Mouse (Mus musculus): ENCODE results near the gene Krt33a.

The Krt33a gene

GRCm38 (mm10) chr11:100016112-100016511 is at the start of gene Krt33a:
Gene Krt33a, minus strand, starts transcription at chr11:100016212.
- no peak for DNase-seq (ENCODE audit: low spot score)

GRCm38 (mm10) chr11:100058875-100059274 is 42.9 kb upstream of the Krt33a start:
- DNase-seq (ENCODE audit: low spot score), result no peak

- no peak for DNase-seq (ENCODE audit: low spot score)
Observed at GRCm38 (mm10) chr11:100055686-100056655, 40.0 kb upstream of the Krt33a start.

GRCm38 (mm10) chr11:100050451-100050850 is 34.4 kb upstream of the Krt33a start, which contains the start of gene Krt31:
Gene Krt31, minus strand, starts transcription at chr11:100050551.
- no peak for DNase-seq (ENCODE audit: low spot score)

GRCm38 (mm10) chr11:100047193-100047592 is 31.2 kb upstream of the Krt33a start:
- no peak for DNase-seq (ENCODE audit: low spot score)

GRCm38 (mm10) chr11:100046303-100046866 is 30.4 kb upstream of the Krt33a start:
- DNase-seq (ENCODE audit: low spot score), result no peak

- no peak for DNase-seq (ENCODE audit: low spot score)
Observed at GRCm38 (mm10) chr11:100041454-100041853, 25.4 kb upstream of the Krt33a start, which contains the start of gene Krt34. Gene Krt34, minus strand, starts transcription at chr11:100041554.

GRCm38 (mm10) chr11:100029768-100030167 is 13.8 kb upstream of the Krt33a start, which contains the start of gene Krt33b:
Gene Krt33b, minus strand, starts transcription at chr11:100029868.
- no peak for DNase-seq (ENCODE audit: low spot score)

- no peak for DNase-seq (ENCODE audit: low spot score)
Observed at GRCm38 (mm10) chr11:100021438-100021837, 5.4 kb upstream of the Krt33a start.

GRCm38 (mm10) chr11:100019466-100019865 is 3.5 kb upstream of the Krt33a start:
- DNase-seq (ENCODE audit: low spot score), result no peak

GRCm38 (mm10) chr11:100013691-100014171 is 2.3 kb downstream of the Krt33a start:
- DNase-seq (ENCODE audit: low spot score), result no peak

GRCm38 (mm10) chr11:100010682-100011081 is 5.3 kb downstream of the Krt33a start:
- DNase-seq (ENCODE audit: low spot score), result no peak

- no peak for DNase-seq (ENCODE audit: low spot score)
Observed at GRCm38 (mm10) chr11:100008336-100008735, 7.7 kb downstream of the Krt33a start.

- no peak for DNase-seq (ENCODE audit: low spot score)
Observed at GRCm38 (mm10) chr11:100006624-100007023, 9.4 kb downstream of the Krt33a start.

- DNase-seq (ENCODE audit: low spot score), result no peak
Observed at GRCm38 (mm10) chr11:100005905-100006304, 10.1 kb downstream of the Krt33a start.

GRCm38 (mm10) chr11:100004846-100005245 is 11.2 kb downstream of the Krt33a start:
- no peak for DNase-seq (ENCODE audit: low spot score)

- DNase-seq (ENCODE audit: low spot score), result no peak
Observed at GRCm38 (mm10) chr11:99999091-99999490, 16.9 kb downstream of the Krt33a start.

- DNase-seq (ENCODE audit: low spot score), result no peak
Observed at GRCm38 (mm10) chr11:99994384-99994661, 21.7 kb downstream of the Krt33a start.

- no peak for DNase-seq (ENCODE audit: low spot score)
Observed at GRCm38 (mm10) chr11:99993620-99994383, 22.2 kb downstream of the Krt33a start, which contains the start of gene Krtap17-1. Gene Krtap17-1, minus strand, starts transcription at chr11:99993994.

- no peak for DNase-seq (ENCODE audit: low spot score)
Observed at GRCm38 (mm10) chr11:99990571-99990970, 25.4 kb downstream of the Krt33a start.

GRCm38 (mm10) chr11:99989881-99990405 is 26.1 kb downstream of the Krt33a start:
- DNase-seq (ENCODE audit: low spot score), result no peak

- DNase-seq (ENCODE audit: low spot score), result no peak
Observed at GRCm38 (mm10) chr11:99988530-99988929, 27.5 kb downstream of the Krt33a start.
